Mouse (Mus musculus): ENCODE measurements at regions not wholly inside any gene's neighbourhood (a gene's known extent, or its start where the extent isn't known, plus 50 kb on each side); places are given as distances from the start of the nearest gene placed in this dataset.
"Not testable (repeated sequence)": the region's sequence is repeated elsewhere in the genome, so short reads cannot be mapped to it uniquely, and the experiment has no call there.

DNA sequence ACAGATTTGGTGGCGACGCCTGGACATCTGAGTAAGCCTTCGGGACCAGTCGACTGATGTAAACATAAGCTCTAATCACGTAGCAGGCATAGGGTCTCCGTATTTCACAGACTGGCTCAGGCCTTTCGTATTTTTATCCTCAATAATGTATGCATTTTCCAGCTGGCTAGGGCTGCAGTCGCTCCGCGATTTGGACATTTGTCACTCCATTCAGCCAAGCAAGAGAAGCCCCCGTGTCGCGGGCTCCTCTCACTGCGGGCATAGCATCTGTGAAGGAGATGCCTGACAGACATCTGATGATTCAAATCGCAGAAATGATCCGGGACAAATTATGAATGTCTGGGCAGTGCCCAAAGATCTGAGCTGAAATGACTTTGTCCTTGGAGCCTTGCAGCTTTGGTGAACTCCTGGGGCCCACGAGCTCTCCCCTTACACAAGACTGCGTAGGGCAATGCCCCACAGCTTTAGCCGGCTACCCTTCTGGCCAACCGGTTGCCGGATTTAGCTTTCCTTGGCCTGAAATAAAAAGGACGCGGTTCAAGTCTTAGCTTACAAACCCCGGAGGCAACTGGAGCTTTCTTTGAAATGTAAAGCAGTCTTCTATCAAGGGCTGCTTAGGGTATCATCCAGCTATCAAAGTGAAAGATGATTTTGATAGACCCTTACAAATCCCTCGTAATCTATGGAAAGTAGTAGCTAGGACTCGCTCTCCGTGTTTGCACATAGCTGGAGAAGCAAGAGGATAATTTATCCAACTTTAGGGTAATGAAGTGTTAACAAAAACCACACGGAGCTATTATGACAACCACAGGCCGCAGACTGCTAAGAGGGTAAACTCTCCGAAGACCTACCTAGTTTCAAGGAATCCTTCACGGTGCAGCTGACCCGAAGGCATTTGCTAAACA is 270.6 kb downstream of the Etnk1 start:
- DNase-seq, result no peak

DNA sequence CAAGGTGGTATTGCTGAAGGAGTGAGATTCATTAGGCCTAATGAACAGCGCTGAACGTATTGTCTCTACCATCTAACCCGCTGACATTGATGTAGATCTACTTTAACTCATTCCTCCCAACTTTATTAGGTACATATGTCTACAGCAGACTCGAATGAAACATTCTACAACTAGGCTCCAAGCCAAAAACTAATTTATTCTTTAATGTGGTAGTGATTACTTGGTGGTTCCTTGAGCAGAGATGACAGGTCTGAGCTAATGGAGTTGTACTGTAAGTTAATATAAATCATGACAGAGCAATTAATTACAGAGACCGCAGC is 271.2 kb downstream of the Etnk1 start:
- no peak for DNase-seq

DNA sequence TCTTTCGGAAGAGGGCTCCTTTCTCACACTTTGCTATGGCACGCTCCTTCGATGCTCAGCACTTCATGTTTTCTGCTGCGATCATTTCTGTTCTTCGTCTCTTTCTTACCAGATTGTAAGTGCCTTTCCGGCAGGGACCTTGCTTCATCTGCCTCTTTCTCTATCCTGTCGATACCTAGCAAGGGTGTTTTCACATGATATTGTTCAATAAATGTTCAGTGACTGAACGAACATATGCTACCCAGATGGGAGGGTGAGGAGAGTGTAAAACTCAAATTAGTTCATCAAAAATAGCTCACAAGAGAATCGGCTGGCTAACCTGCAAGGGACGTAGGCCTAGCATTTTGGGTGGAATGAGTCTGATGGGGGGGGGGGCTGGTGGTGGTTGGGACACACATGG is 272.5 kb downstream of the Etnk1 start:
- DNase-seq, result no peak

DNA sequence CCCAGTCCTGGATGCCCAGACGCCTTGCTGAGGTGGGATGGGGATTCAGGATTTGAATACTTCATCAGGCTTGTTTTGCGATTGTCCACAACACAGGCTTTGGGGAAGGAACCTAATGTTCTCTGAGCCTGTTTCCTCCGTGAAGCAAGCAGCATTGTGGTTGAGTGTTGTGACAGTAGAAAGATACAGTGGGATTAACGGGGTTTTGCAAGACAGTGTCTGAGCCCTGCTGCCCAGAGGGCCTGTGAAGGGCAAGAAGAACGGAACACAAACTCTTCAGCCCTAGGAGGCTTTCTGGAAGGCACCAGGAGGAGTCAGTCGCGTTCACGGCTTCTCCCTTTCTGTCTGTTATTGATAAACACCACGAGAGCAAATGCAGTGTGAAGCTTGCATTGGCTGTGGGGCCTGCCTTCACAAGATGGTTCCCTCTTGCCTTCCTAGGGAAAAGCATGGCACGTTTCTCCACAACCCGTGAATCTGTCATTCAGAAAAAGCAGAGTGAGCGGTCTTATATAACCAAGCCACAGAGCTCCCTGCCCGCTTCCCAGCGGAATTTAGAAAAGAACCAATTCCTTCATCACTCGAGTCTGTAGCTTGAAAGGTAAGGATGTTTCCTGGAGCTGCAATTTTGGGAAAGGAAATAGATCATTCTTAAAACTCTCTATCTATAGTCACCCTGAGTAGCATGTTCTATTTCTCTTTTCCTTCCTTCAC is 273.4 kb downstream of the Etnk1 start:
- DNase-seq, result no peak

DNA sequence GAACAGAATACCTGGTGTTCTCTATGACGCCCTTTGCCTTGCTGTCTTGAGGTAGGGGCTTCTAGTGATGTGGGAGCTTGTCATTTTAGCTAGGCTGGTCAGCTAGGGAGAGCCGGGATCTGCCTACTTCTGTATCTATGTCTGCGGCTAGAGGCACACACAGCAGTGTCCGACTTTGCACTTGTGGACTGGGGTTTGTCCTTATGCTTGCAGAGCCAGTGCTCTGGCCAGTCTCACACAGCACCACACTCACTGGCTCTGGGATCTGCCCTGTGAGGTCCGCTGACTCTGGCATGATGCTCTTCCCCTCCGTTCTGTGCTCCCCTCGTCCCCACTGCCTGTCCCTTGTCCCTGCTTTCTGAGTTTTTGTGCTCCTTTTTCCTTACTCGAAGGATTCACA is 275.3 kb downstream of the Etnk1 start:
- DNase-seq, result no peak

DNA sequence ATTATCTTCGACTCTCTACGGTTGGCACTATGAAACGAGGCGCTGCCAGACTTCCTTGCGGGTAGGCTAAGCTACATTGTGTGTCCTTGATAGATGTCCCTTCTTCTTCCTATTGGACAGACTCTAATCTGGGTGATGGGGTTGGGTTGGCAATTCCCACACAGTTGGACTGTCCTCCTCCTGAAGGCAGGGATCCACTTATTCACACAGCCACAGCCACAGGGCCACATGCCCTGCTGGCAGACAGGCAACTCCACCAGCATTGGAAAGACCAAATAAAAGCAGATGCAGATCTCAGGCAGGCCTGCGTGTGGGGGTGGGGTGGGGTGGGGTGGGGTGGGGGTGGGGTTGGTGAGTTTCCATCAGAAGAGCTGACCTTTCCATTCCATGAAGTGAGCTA is 276.4 kb downstream of the Etnk1 start:
- no peak for DNase-seq

DNA sequence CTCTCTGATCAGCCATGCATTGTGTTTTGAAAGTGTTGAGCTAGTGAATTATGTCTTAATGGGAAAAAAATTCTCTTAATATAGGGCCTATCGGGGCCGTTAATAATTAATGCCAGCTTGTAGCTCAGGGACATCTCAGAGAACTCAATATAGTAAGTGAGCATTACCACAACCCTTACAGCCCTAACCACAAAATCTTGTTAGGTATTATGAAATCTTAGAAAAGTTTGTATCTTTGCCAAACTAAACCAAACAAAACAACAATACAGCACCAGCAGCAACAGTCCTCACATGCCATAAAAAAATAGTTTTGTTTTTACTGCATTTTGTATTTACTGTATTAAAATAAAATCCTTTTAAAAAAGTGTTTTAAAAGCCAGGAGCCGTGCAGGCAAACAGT is 277.8 kb downstream of the Etnk1 start:
- no peak for DNase-seq

DNA sequence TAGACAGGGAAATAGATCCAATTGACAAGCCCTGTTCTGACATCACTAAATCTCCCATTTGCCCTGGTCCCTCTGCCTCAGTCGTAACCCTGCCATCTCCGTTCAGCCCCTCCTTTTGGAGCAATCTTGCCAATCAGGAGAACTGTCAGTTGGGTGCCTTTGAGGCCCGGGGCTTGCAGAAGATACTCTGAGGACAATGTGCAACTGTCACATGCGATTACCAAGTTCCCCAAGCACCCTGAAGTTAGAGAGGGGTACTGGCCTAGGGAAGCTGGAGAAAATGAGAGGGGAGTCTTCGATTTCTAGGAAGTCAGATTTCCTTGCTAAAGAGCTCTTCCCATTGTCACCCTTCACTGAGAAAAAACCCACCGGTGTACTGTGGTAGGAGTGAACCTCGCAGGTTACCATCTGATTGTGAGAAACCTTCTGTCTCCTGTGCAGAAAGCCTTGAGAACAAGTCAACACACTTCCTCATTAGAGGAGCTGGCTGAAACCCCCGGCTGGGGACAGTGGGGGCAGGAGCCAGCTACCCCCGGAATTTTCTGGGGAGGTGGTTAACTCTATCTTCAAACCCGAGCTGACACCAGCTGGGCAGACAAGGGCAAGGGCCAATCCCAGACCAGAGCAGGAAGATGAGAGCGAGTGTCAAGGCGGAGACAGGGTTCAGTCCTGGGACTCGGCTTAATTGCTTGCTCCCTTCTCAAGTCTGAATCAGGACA is 279.0 kb downstream of the Etnk1 start:
- no peak for DNase-seq

DNA sequence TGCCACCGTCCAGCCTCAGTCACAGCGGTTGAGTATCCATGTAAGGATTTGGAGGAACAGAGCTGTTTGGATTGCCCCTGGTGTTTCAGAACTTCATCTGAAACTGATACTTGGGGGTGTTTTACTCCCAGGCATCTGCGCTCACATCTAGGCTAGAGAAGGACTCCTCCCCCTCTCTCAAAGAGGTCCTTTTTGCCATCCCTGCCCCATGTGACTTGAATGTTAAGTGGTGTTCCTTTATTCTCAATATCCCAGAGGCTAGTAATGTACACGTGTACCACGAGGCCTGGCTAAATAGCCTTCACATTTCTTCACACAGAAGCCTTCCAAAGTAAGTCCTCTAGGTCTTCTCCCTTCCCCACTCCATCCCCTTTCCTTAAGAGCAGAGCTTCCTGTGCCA is 280.0 kb downstream of the Etnk1 start:
- no peak for DNase-seq

DNA sequence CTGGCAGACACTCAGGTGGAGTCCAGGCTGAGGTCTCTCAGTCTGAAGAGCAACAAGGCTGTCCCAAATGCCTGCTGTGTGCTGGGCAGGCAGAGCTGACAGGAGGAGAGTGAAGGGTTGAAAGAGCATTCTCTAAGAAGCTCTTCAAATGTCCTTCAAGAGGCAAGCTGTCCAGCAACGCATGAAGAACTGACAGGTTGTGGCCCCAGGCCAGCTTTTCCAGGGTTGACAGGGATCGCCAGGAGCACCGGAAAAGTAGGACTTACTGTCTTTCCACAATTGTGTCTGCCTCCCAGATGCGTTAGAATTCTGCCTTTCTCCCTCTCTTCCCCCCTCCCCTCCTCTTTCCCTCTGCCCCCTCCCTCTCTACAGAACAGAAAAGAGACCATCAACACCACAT is 282.1 kb downstream of the Etnk1 start:
- no peak for DNase-seq

DNA sequence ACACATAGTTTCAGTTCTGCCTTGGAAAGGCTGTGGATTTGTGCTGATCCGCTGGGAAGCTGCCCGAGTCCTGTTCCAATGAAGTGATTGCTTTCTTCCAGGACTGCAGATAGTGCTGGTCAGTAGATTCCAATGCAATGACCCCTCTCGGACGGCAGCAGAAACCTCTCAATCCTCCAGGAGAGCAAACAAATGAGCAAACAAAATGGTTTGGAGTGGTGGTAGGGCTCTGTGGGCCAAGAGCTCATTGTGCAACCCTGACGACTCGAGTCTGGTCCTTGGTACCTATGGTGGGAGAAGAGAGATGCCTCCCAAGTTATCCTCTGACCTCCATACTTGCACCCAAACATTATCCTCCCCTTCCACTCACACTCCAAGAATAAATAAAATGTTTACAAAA is 284.8 kb downstream of the Etnk1 start:
- DNase-seq, result no peak

DNA sequence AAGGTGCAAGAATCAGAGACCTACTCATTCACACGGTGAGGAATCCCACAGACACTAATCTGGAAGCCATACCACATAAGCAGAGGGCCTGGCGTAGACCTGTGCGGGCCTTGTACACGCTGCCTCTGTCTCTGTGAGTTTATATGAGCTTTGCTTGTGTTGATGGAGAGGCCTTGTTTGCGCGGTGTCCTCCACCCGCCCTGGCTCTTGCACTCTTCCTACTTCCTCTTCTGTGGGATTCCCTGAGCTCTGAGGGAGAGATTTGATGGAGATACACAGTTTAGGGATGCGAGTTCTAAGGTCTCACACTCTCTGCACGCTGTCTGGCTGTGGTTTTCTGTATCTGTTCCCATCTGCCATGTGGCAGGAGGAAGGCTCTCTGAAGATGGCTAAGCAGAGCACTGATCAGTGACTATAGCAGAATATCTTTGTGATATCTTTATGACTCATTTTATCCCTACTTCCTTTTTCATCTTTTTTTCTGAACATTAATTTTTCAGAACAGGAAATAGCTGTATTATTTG is 287.7 kb downstream of the Etnk1 start:
- DNase-seq, result no peak

DNA sequence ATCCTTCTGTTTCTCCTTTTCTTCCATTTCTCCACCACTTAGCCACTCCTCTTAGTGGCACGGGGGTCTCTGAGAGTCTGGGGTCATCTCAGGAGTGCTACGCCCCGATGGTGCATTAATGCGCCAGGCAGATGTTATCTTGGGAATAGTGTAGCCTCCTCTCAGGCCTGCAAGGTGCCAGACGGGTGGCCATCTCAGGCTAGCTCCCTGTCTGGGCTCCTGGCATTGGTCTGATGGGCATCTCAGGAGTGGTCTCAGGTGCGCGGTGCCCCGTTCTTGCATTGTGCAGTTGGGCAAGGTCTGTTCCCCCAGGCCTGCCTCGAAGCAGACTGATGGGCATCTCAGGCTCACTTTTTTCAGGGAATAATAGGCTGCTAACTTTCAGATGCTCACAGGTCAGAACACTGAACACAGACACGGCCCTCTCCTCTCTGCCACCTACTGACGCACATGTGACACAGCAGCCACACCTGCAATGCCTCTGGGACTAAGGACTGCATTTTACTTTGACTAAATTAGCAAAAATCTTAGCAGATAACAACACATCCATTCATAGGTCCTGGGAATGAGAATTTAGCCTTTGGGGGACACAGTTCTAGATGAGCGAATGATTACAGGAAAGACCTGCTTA is 298.0 kb downstream of the Etnk1 start:
- DNase-seq, result peak in 1 of 2 experiments; percentile 6

DNA sequence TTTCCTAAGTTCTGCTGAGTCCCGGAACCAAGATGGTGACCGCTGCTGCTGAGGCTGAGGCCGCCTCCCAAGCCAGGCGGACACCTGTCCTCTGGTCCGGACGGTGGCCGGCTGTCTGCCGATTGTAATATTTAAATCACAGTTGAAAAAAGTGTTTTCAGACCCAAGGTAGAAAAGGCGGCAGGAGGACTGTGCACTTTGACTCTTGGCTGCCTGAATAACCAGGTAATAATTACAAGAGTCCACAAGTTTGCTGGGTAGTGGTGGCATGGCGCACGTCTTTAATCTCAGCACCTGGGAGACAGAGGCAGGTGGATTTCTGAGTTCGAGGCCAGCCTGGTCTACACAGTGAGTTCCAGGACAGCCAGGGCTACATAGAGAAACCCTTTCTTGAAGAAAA is 305.7 kb downstream of the Etnk1 start:
- not testable (repeated sequence) for DNase-seq

DNA sequence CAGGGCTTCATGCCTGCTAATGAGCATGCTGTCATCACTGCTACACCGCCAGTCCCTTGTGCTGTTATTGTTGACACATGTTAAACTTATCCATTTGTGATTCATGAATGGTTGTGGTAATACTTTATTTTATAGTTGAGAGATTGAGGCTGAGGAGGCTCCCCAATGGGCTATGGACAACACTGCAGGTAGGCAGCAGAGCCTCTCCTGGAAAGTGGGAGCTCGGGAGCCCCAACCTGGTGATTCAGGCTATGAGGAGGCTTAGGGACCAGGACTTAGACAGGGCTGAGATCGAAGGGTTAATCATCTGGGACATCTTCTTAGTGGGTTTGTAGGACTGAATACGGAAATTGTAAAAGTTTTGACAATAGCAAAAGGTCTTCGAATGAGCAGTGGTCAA is 307.4 kb downstream of the Etnk1 start:
- DNase-seq, result no peak

DNA sequence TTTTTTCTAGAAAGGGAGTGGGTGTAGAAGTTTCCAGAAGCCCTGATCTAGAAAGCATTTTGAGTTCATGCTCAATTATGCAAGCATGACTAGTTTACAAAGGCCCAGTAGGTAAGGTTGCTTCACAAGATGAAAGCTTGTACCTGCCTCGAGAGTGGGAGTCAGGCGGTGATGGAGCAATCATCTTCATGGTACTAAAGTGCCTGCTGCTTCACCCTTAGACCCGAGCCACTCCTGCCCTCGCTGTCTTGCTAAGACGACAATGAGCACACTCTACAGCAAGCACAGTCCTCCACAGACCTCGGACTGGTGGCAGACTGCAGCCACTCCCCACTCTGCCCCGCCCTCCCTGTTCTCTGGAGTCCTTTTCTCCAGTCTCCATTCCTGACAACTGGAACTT is 308.3 kb downstream of the Etnk1 start:
- DNase-seq, result no peak

DNA sequence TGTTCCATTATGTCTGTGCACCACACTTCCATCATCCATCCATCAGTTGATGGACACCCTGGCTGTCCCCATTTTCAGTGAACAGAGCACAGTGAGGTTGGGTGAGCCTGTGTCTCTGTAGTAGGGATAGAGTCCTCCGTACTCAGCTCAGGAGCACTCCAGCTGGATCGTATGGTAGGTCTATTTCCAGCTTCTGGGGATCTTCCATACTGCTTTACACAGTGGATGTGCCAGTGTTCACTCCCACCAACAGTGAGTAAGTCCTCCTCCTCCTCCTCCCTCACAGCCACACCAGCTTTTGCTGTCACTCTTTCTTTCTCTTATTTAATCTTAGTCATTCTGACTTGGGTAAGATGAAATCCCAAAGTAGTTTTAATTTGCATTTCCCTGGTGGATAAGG is 310.4 kb downstream of the Etnk1 start:
- DNase-seq, result no peak

DNA sequence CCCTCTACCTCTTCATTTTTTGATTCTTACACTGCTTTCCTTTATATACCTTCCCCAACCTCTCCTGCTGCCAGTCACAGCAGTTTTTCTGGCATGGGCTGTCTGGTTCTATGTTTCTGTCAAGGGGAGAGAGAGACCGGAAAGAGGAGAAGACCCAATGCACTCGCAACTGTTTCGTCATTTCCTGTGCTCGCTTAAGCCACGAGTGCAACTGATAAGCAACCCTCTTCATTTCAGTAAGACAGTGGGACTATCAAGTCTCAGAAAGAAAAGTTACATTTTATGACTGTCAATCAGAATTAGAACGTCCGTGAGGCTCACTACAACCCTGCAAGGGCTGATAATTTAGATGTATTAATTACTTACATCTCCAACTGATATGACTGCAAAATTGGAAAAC is 312.2 kb downstream of the Etnk1 start:
- DNase-seq, result no peak

DNA sequence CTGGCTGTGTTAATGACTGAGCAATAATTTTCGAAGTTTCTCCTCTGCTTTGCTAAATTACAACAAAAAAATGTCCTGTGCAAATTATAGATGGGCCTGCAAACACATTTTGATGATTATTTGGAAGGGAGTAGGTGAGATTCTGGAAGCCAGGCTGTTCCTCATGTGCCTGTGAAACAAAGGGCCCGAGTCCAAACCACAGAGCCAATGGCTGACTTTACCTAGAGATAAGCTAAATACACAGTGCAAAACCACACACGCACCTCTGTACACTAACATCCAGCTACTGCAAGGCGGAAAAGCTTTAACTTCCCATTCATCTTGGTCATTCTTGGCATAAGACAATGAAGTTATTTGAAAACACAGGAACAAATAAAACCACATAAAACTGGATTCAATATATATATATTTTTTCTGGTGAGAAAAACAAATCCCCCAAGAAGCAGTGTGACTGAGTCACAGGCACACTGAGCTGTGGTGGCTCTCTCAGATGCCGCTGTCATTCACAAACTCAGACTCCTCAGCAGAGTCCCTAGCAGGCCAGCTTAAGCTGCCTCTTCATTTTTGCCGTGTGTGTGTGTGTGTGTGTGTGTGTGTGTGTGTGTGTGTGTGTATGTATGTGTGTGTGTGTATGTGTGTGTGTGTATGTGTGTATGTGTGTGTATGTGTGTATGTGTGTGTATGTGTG is 312.8 kb downstream of the Etnk1 start:
- DNase-seq, result no peak

DNA sequence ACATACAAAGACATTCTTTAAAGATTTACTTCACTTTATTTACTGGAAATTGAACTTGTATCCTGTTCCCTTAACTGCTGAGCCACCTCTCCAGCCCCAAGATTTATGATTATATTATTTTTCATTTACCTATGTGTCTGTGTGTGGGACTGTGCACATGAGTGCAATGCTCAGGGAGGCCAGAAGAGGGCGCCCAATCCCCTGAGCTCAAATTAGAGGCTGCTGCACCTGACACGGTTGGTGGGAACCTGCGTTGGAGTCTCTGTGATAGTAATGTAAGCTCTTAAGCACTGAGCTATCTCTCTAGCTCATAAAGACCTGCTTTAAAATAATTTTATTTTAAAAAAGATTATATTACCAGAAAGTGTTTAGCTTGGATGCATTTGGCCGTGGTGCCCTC is 315.3 kb downstream of the Etnk1 start:
- no peak for DNase-seq

DNA sequence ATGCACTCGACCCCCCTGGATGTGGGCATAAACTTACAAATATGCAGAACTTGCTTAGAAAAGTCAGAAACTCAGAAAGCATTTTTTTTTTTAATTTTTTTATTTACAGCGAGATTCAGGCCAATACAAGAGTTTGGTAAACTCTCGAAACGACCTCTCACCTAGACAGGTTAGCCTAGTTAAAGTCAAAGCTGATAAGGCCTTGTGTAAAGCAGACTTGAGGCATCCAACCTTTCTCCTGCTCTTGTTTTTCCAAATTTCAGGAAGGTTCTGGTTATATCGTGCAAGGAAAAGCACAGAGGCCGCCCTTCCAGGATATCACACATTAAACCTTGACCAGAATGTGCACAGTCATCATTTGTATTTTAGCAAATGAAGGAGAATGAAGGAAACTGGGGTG is 315.8 kb downstream of the Etnk1 start:
- no peak for DNase-seq

DNA sequence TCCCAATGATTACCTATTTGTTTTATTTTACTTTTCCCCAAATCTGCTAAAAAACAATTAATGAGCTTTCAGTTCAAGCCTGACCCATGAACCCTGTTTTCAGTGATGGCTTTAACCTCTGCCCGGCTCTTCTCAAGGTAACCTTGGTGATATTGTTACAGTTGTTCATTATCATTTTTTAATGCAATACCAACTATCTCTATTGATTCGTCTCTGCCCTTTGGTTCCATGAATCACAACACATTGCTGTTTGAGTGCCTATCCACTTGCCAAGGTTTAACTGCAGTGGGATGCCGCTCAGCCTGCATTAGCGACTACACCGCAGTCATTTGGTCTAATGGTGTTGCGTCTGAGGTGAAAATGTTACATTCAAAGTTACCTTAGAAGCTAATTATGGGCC is 317.9 kb downstream of the Etnk1 start:
- DNase-seq, result no peak
